Mouse (Mus musculus) G1E (cell line): Measurements from ENCODE around the gene Fam181a. TPM values are rescaled to one million over a fixed set of nuclear protein-coding genes. Genes with fewer than 3 reads are reported as not detected.

ENCODE experiments used
- ATAC-seq: 2 replicates; pipeline ENCODE4 v1.8.0; 2016; ENCODE audit warnings: mild to moderate bottlenecking; ENCODE audit not compliant: insufficient number of reproducible peaks, poor library complexity, low FRiP score, severe bottlenecking; ENCODE audit errors: extremely low read depth
- DNase-seq: peaks from one replicate; pipeline ENCODE4 v3.0.0; 2012; ENCODE audit warnings: low spot score
- H3K27me3 ChIP-seq: 2 replicates; pipeline ENCODE4 v1.6.1; 2012; ENCODE audit warnings: mild to moderate bottlenecking, low read length, inconsistent platforms; ENCODE audit not compliant: insufficient read depth
- H3K36me3 ChIP-seq: replicated peaks from 2 replicates; pipeline ENCODE3; 2012; ENCODE audit warnings: mild to moderate bottlenecking, inconsistent platforms
- H3K4me1 ChIP-seq: 2 replicates; pipeline ENCODE4 v1.6.1; 2012; ENCODE audit warnings: low read depth, low read length, inconsistent platforms, mixed read lengths; ENCODE audit not compliant: insufficient read depth
- H3K4me3 ChIP-seq: 2 replicates; pipeline ENCODE4 v1.5.1; 2012; ENCODE audit warnings: low read depth, mild to moderate bottlenecking, inconsistent platforms, low read length, moderate library complexity, mixed read lengths
- H3K9me3 ChIP-seq: replicated peaks from 2 replicates; pipeline ENCODE4 v1.6.1; 2012; ENCODE audit warnings: inconsistent platforms
- CTCF ChIP-seq: IDR thresholded peaks from 2 replicates; pipeline ENCODE4 v1.5.1; 2012; ENCODE audit warnings: low read depth, low read length, inconsistent platforms, mixed read lengths
- GATA1 ChIP-seq: IDR thresholded peaks from 2 replicates; pipeline ENCODE4 v1.6.1; 2012; ENCODE audit warnings: borderline replicate concordance, low read length, inconsistent platforms, mixed read lengths
- GATA2 ChIP-seq: IDR thresholded peaks from 2 replicates; pipeline ENCODE4 v1.6.1; 2012; ENCODE audit warnings: low read depth, low read length, inconsistent platforms, borderline replicate concordance
- POLR2AphosphoS5 ChIP-seq: IDR thresholded peaks from 2 replicates; pipeline ENCODE4 v1.6.1; 2012; ENCODE audit warnings: low read depth, low read length, inconsistent platforms; ENCODE audit not compliant: insufficient replicate concordance
- TAL1 ChIP-seq: conservative IDR thresholded peaks from 2 replicates; pipeline ENCODE4 v1.6.1; 2012; ENCODE audit warnings: low read depth, low read length, inconsistent platforms, mixed read lengths
- polyA plus RNA-seq: library from polyadenylated mRNA; stranded (reverse); fragments of >175 nt; gene quantifications from 2 replicates; pipeline ENCODE4 v1.2.3, GENCODE M21; 2012
- total RNA-seq, 2 experiments: library from RNA; stranded (forward) in 1 of 2; stranded (reverse) in 1 of 2; fragments of 200-1000 nt in 1 of 2; fragments of >200 nt in 1 of 2; fragmentation: Nextera tagmentation in 1 of 2; gene quantifications; 2 replicates each; pipeline ENCODE4 v1.2.3; 2014 to 2017

The Fam181a gene
- total and polyA plus RNA-seq, 3 experiments: 0.38 TPM; not detected in 2

GRCm38 (mm10) chr12:103358951-103359801 lies 48.4 kb downstream of the Fam181a start:
- H3K36me3 ChIP-seq: no peaks in the 10 kb centered on the region
- ATAC-seq: no peak
- no peak for TF ChIP-seq POLR2AphosphoS5
- TF ChIP-seq GATA1: no peak
- TF ChIP-seq CTCF: no peak
- TF ChIP-seq TAL1: no peak
- H3K9me3 ChIP-seq: no peaks in the 10 kb centered on the region
- DNase-seq: no peak
- no peak overlapping the region for H3K4me3 ChIP-seq
- no peaks in the 10 kb centered on the region for H3K4me1 ChIP-seq
- peaks cover 23% of the 10 kb centered on the region; the same call in 1 of the 2 replicates for H3K27me3 ChIP-seq

- DNase-seq (no peak), ATAC-seq (no peak)
- H3K27me3 ChIP-seq: peaks cover 33% of the 10 kb centered on the region
- H3K9me3 ChIP-seq: no peaks in the 10 kb centered on the region
- TF ChIP-seq GATA2: no peak
- no peak for TF ChIP-seq CTCF
- no peak for TF ChIP-seq POLR2AphosphoS5
- no peak for TF ChIP-seq GATA1
- no peak for TF ChIP-seq TAL1
- H3K36me3 ChIP-seq: no peaks in the 10 kb centered on the region
- no peak overlapping the region for H3K4me3 ChIP-seq
- no peaks in the 10 kb centered on the region for H3K4me1 ChIP-seq
Observed at GRCm38 (mm10) chr12:103360812-103361211, 50.0 kb downstream of the Fam181a start.

DNA sequence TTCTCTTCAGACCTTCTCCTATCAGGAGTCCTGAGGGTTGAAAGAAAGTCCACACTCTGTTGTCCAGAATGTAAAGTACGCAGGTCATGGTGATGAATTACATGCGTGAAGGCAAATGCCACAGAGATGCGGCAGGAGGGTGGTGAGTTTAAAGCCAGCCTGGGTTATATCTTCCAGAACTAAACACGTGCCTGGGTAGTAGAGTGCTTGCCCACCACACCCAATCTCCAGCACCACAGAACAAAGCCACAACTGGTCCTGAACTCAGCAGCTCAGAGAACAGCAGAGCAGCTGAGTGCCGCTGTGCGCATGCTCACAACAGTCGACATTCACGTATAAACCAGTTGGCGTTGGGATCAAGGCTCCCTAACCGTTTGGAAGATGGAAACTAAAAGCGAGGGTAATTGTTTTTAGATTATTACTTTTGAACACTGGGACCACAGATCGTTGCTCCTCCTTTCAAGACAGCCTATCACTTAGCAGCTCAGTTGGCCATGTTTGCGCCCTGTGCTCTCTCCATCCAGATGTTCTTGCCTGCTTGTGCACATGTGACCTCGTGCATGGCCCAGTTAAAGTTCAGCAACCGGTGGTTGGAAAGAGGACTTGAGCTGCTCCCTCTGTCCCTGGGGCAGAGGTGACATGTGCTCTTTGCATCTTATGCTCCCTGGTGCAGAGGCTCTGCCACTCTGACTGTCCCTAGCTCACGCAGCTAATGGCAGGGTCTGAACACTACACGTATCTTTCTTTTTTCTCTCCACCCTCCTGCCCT lies 50.9 kb downstream of the Fam181a start:
- H3K9me3 ChIP-seq: no peaks in the 10 kb centered on the region

DNA sequence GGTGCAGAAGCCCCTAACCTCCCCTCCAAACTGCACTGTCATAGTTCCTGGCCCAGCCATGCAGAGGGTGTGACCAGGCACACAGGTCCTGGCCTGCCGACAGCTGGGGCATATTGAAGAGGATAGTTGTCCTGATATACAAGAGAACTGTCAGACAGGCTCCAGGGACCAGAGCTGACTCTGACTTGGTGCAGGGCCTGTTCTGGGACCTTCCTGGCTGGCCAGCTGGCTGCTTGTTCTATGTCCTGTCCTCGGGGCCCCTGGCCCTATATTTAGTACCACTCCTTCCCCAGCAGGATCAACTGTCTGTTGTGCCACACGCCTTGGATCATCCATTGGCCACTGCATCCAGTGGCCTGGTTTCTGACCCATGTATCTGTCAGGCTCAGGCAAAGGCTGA lies 51.6 kb downstream of the Fam181a start:
- DNase-seq: no peak
- ATAC-seq: no peak
- TF ChIP-seq GATA2: no peak
- TF ChIP-seq TAL1: no peak
- TF ChIP-seq CTCF: no peak
- no peak for TF ChIP-seq GATA1
- TF ChIP-seq POLR2AphosphoS5: no peak
- Histone ChIP-seq H3K9me3 (no peaks in the 10 kb centered on the region), H3K27me3 (peaks cover 49% of the 10 kb centered on the region), H3K4me3 (no peak overlapping the region), H3K36me3 (no peaks in the 10 kb centered on the region), H3K4me1 (no peaks in the 10 kb centered on the region)

More for the DNA sequence above, 50.9 kb downstream of the Fam181a start:
- H3K4me3 ChIP-seq: no peak overlapping the region
- H3K4me1 ChIP-seq: no peaks in the 10 kb centered on the region
- DNase-seq: no peak
- TF ChIP-seq POLR2AphosphoS5 (no peak), GATA2 (no peak), TAL1 (no peak), CTCF (no peak), GATA1 (no peak)
- H3K27me3 ChIP-seq: peaks cover 42% of the 10 kb centered on the region
- no peaks in the 10 kb centered on the region for H3K36me3 ChIP-seq
- no peak for ATAC-seq

Other genes with a start within 250 kb of the Fam181a start
- not detected in 2 replicates for gene Prima1, start 68.8 kb upstream of the Fam181a start, total RNA-seq (2014; fragmentation: Nextera tagmentation)
- not detected in 2 replicates for gene Prima1, start 68.8 kb upstream of the Fam181a start, total RNA-seq (2017)
- not detected in 2 replicates for gene Prima1, start 68.8 kb upstream of the Fam181a start, polyA plus RNA-seq
- not detected in 2 replicates for gene Asb2, start 45.0 kb downstream of the Fam181a start, total RNA-seq (2014; fragmentation: Nextera tagmentation)
- 0.05 TPM in 1 of 2 replicates, not detected in the other for gene Asb2, start 45.0 kb downstream of the Fam181a start, total RNA-seq (2017)
- gene Asb2, start 45.0 kb downstream of the Fam181a start, polyA plus RNA-seq: not detected in 2 replicates
- 18.9 and 25.2 TPM in 2 replicates for gene Otub2, start 77.7 kb downstream of the Fam181a start, total RNA-seq (2014; fragmentation: Nextera tagmentation)
- gene Otub2, start 77.7 kb downstream of the Fam181a start, total RNA-seq (2017): 15.2 and 18.1 TPM in 2 replicates
- gene Otub2, start 77.7 kb downstream of the Fam181a start, polyA plus RNA-seq: 4.6 and 5.2 TPM in 2 replicates
- gene 9330161L09Rik, start 96.8 kb downstream of the Fam181a start, total RNA-seq (2014; fragmentation: Nextera tagmentation): 6.9 and 8.1 TPM in 2 replicates
- 2.1 and 2.8 TPM in 2 replicates for gene 9330161L09Rik, start 96.8 kb downstream of the Fam181a start, total RNA-seq (2017)
- 0.05 TPM in 1 of 2 replicates, not detected in the other for gene 9330161L09Rik, start 96.8 kb downstream of the Fam181a start, polyA plus RNA-seq
- gene Ddx24, start 114.9 kb downstream of the Fam181a start, total RNA-seq (2014; fragmentation: Nextera tagmentation): 243 and 249 TPM in 2 replicates
- gene Ddx24, start 114.9 kb downstream of the Fam181a start, total RNA-seq (2017): 227 and 244 TPM in 2 replicates
- 38.8 and 66.8 TPM in 2 replicates for gene Ddx24, start 114.9 kb downstream of the Fam181a start, polyA plus RNA-seq
- 151 and 164 TPM in 2 replicates for gene Ifi27, start 123.2 kb downstream of the Fam181a start, total RNA-seq (2014; fragmentation: Nextera tagmentation)
- 335 and 374 TPM in 2 replicates for gene Ifi27, start 123.2 kb downstream of the Fam181a start, total RNA-seq (2017)
- 16.9 and 22.2 TPM in 2 replicates for gene Ifi27, start 123.2 kb downstream of the Fam181a start, polyA plus RNA-seq
- not detected in 2 replicates for gene Ifi27l2a, start 132.7 kb downstream of the Fam181a start, total RNA-seq (2014; fragmentation: Nextera tagmentation)
- gene Ifi27l2a, start 132.7 kb downstream of the Fam181a start, total RNA-seq (2017): 9.6 and 10.9 TPM in 2 replicates
- gene Ifi27l2a, start 132.7 kb downstream of the Fam181a start, polyA plus RNA-seq: 0.97 and 1.2 TPM in 2 replicates
- not detected in 2 replicates for gene Ifi27l2b, start 146.2 kb downstream of the Fam181a start, total RNA-seq (2014; fragmentation: Nextera tagmentation)
- gene Ifi27l2b, start 146.2 kb downstream of the Fam181a start, total RNA-seq (2017): 0.49 TPM in 1 of 2 replicates, not detected in the other
- not detected in 2 replicates for gene Ifi27l2b, start 146.2 kb downstream of the Fam181a start, polyA plus RNA-seq
- gene Ppp4r4, start 221.3 kb downstream of the Fam181a start, total RNA-seq (2014; fragmentation: Nextera tagmentation): not detected in 2 replicates
- 0.05 TPM in 1 of 2 replicates, not detected in the other for gene Ppp4r4, start 221.3 kb downstream of the Fam181a start, total RNA-seq (2017)
- not detected in 2 replicates for gene Ppp4r4, start 221.3 kb downstream of the Fam181a start, polyA plus RNA-seq